8 mouse cellular contexts compared by ENCODE assay signal in genomic region chr16:49858907-49859853, GRCm38 (mm10). TPM values are rescaled to one million over a fixed set of nuclear protein-coding genes. Genes with fewer than 3 reads are reported as not detected.
A peak's percentile ranks its signal among the peaks of the same experiment; 100 is the strongest.
DNase-seq lines count a peak whose midpoint lies in the region; ATAC-seq lines count a peak whose summit lies in the region.

No protein-coding gene starts in this region.

- ATAC-seq in heart, embryonic 13.5 days (ENCODE audit: extremely low read depth, insufficient number of reproducible peaks, low FRiP score, low TSS enrichment) = no peak

- 0 out of 2 replicates have a peak overlapping the region, but pooled peaks have one; percentile 1 for H3K4me3 ChIP-seq in heart, embryonic 13.5 days

- 69% methylated on average over 4 of the region's 4 CpGs for WGBS in heart, embryonic 13.5 days

- no peak overlapping the region for H3K9ac ChIP-seq in heart, embryonic 13.5 days

- H3K36me3 ChIP-seq in heart, embryonic 13.5 days = peaks cover 6% of the 10 kb centered on the region; the same call in 1 of the 2 replicates

- H3K4me2 ChIP-seq in heart, embryonic 13.5 days = peak overlapping the region; percentile 81

- peak; percentile 19 for DNase-seq in kidney, adult 11 months
- no peak for DNase-seq in kidney, postnatal 25 days
- peak; percentile 89 for DNase-seq in NIH3T3 (ENCODE audit: low read depth)
- DNase-seq in lung, adult 18-20 months = peak; percentile 57 to 80
- DNase-seq in thymus, postnatal 36 days = peak; percentile 55 to 57
- DNase-seq in cerebellum, postnatal 36 days = no peak
- DNase-seq in layer of hippocampus, adult 9-10 months (ENCODE audit: low spot score) = no peak

- H3K27ac ChIP-seq in heart, embryonic 13.5 days (replicated peaks) = no peak overlapping the region

- no peaks in the 10 kb centered on the region for H3K9me3 ChIP-seq in heart, embryonic 13.5 days

- no peaks in the 10 kb centered on the region for H3K27me3 ChIP-seq in heart, embryonic 13.5 days (replicated peaks)

- peaks cover 35% of the 10 kb centered on the region for H3K4me1 ChIP-seq in heart, embryonic 13.5 days

RNA-seq across cellular contexts. Expression of gene Cd47, which starts 58.8 kb away (rescaled TPM):
- polyA plus RNA-seq in heart, embryonic 13.5 days (2015; fragmentation: Nextera tagmentation; extraction: Ambion mirVana) = 46.2 and 56.1 TPM in 2 replicates

Comparison
In these comparisons a context has a peak if more than half of its experiments do, and no peak if none do; other contexts are left out.
1. DNase-seq: peak in kidney, adult 11 months (single experiment), NIH3T3 (single experiment), lung, adult 18-20 months (2 of 2) and thymus, postnatal 36 days (2 of 2); none in kidney, postnatal 25 days (0 of 2), cerebellum, postnatal 36 days (0 of 2) and layer of hippocampus, adult 9-10 months (single experiment).